Mouse (Mus musculus) central nervous system, embryonic 14 days (tissue): ENCODE results near the gene Rbbp5. TPM values are rescaled to one million over a fixed set of nuclear protein-coding genes. Genes with fewer than 3 reads are reported as not detected.

Source experiments
- polyA plus RNA-seq: library from polyadenylated mRNA; depleted of rRNA; stranded (reverse); fragments of >200 nt; gene quantifications from 2 replicates; pipeline ENCODE4 v1.2.3, GENCODE M21; 2012; rRNA removed

The Rbbp5 gene
- polyA plus RNA-seq, result 48.7 and 52.2 TPM in 2 replicates

GRCm38 (mm10) chr1:132476928-132477691 lies at the start of gene Rbbp5:
Gene Rbbp5, plus strand, starts transcription at chr1:132477365.

DNA sequence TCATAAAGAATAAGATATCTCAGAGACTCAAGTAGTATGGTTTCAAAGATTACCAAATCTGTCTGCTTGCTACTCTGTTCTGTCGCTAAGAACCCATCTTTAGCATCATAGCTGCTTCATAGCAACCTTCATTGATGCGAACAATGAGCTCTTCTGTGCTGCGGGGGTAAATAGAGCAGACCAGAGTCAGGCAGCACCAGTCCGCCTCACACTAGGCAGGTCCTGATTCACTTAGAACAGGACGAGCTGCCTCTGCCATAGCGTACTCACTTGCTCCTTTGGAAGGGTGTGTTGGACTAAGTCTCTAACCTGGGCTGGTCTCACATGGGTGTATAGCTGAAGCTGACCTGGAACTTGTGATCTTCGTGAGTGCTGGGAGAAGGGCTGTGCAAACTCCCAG lies 28.9 kb downstream of the Rbbp5 start, which contains the start of gene Tmem81:
Gene Tmem81 (plus strand): TSS at position 173 of the 400 bp plus-strand sequence.

DNA sequence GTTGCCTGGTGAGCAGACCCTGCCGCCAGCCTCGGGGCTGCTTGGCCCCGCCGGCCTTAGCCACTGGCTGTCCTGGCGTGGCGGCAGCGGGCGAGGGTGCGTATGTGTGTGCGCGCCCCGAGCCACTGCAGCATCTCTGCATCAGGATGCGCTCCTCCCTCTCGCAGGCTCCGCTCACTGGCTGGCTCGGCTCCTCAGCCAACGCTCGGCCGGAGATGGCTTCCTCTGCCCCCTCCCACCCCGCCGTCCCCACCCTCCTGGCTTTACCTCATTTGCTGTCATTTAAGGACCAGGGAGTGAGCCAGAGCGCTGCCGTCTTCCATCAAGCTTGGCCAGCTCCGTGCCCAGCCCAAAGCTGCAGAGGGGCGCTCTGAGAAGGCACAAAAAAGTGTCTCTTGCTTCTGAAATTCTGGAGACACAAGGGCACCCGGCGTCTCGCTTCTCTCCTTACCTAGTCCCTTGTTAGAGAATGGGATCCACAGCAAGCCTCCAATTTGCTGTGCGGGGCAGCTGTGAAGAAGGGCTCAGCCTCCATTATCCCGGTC lies 65.7 kb downstream of the Rbbp5 start, which contains the start of gene Cntn2:
Gene Cntn2 (minus strand): TSS at position 495 of the 545 bp plus-strand sequence.

Other genes starting within 250 kb of the Rbbp5 start
- not detected in 2 replicates for gene Gm10188, start 247.6 kb upstream of the Rbbp5 start, polyA plus RNA-seq
- gene Klhdc8a, start 178.7 kb upstream of the Rbbp5 start, polyA plus RNA-seq, result 4.6 and 5.0 TPM in 2 replicates
- gene Nuak2, start 161.2 kb upstream of the Rbbp5 start, polyA plus RNA-seq, result 19.3 and 19.9 TPM in 2 replicates
- 42.0 and 45.1 TPM in 2 replicates for gene Tmcc2, start 86.1 kb upstream of the Rbbp5 start, polyA plus RNA-seq
- gene Dstyk, start 59.8 kb upstream of the Rbbp5 start, polyA plus RNA-seq, result 13.2 and 14.1 TPM in 2 replicates
- 1.9 and 2.5 TPM in 2 replicates for gene Tmem81, start 28.9 kb downstream of the Rbbp5 start, polyA plus RNA-seq
- 75.5 and 115 TPM in 2 replicates for gene Cntn2, start 65.9 kb downstream of the Rbbp5 start, polyA plus RNA-seq